Mouse (Mus musculus) cerebellum, adult 2 months (tissue): ENCODE data around the gene Hint3.

Experiments
- CTCF ChIP-seq: fragments of 200-500 bp; IDR thresholded peaks from 2 replicates; pipeline ENCODE4 v1.5.1; 2011; ENCODE audit warnings: low read depth, mild to moderate bottlenecking, control low read depth, low read length, moderate library complexity, borderline replicate concordance; ENCODE audit not compliant: insufficient read depth
- POLR2A ChIP-seq: fragments of 200-500 bp; IDR thresholded peaks from 2 replicates; pipeline ENCODE4 v1.6.1; 2011; ENCODE audit warnings: low read length, control low read depth, borderline replicate concordance; ENCODE audit not compliant: insufficient read depth

DNA sequence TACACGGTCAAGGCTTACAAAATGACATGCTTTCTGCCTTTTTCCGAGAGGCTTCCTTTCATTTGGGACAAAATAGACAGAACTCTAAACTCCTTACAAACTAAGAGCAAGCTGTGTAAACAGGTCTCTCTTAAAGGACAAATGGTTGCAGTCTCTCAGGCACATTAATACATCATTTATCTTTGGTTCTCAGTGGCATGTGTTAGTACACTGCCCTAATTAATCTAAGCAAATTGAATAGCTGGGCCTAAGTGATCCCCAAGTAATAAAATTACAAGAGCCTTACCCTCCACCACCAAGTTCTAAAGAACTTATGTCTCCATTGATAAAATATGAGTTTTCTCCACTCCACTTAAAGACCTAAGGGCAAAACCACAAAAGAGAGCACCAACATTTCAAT is 18.2 kb upstream of the Hint3 start:
- no peak for TF ChIP-seq CTCF
- no peak for TF ChIP-seq POLR2A
